21 mouse cellular contexts compared by ENCODE assay signal in the genomic region with DNA sequence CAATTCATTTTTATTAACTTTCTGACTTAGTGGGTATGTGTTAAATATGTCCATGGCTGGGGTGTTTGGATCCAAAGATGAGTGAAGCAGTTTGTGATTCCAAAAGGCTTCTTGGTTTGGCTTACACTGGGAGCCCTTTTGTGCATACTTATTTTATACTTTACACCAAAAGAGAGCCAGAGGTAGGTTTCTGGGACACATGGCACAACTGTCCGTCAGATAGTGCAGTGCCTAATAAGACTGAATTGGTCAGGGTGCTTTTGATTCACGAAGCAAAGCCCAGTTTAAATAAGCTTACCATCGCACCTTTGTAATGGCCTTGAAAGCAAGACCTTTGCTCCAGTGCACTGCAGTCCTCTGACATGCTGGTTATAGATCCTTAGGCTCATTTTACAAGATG.
"Had no signal": no experiment of that assay in that cellular context is flagged by ENCODE, and none has a peak within 500 bp of the region (broad histone marks: within the 10 kb centered on the region; RNA-seq: fewer than 3 reads in every experiment).

No protein-coding gene starts in this region.

- H3K9ac ChIP-seq: hindbrain, embryonic 13.5 days; hindbrain, embryonic 15.5 days; kidney, embryonic 15.5 days; limb, embryonic 12.5 days; liver, embryonic 12.5 days; liver, embryonic 14.5 days had no signal

- H3K9me3 ChIP-seq: hindbrain, embryonic 13.5 days; hindbrain, embryonic 15.5 days; kidney, embryonic 15.5 days; limb, embryonic 10.5 days; limb, embryonic 12.5 days; liver, embryonic 12.5 days had no signal

- DNase-seq: gastrocnemius, postnatal 14 days; gastrocnemius, postnatal 36 days; heart, adult 18-20 months; heart, postnatal 10 days; kidney, adult 11 months; kidney, adult 2 months; kidney, adult 9 months; kidney, postnatal 14 days; kidney, postnatal 4 days had no signal

- H3K27me3 ChIP-seq: hindbrain, embryonic 13.5 days; hindbrain, embryonic 15.5 days; kidney, embryonic 15.5 days; limb, embryonic 12.5 days; liver, embryonic 12.5 days had no signal

- H3K4me3 ChIP-seq: hindbrain, embryonic 13.5 days; hindbrain, embryonic 15.5 days; kidney, embryonic 15.5 days; layer of hippocampus, adult 2 months; left cerebral cortex, adult 2 months; limb, embryonic 10.5 days; limb, embryonic 12.5 days; liver, embryonic 12.5 days had no signal

- H3K27ac ChIP-seq: hindbrain, embryonic 13.5 days; hindbrain, embryonic 15.5 days; hindbrain, postnatal 0 days; kidney, embryonic 15.5 days; kidney, postnatal 0 days; layer of hippocampus, adult 2 months; left cerebral cortex, adult 2 months; limb, embryonic 10.5 days; limb, embryonic 12.5 days; liver, embryonic 12.5 days; liver, embryonic 14.5 days had no signal

- H3K36me3 ChIP-seq: hindbrain, embryonic 13.5 days; hindbrain, embryonic 15.5 days; kidney, embryonic 15.5 days; limb, embryonic 12.5 days had no signal

- ATAC-seq: hindbrain, postnatal 0 days; intestine, embryonic 16.5 days; liver, embryonic 12.5 days had no signal

- H3K4me2 ChIP-seq: hindbrain, embryonic 13.5 days; hindbrain, embryonic 15.5 days; limb, embryonic 12.5 days; liver, embryonic 12.5 days had no signal
